Mouse (Mus musculus) intestine, embryonic 15.5 days (tissue): ENCODE measurements around the gene Gnb2. TPM values are rescaled to one million over a fixed set of nuclear protein-coding genes. Genes with fewer than 3 reads are reported as not detected.

Experiments
- ATAC-seq: fragments of 200-750 bp; cut with Nextera tagmentation; 2 replicates; pipeline ENCODE4 v1.8.0; 2017; ENCODE audit warnings: moderate TSS enrichment, moderate library complexity
- H3K27ac ChIP-seq: fragments of 300-500 bp; sonication (generic); 2 replicates; pipeline ENCODE4 v1.5.1; 2015; ENCODE audit warnings: mild to moderate bottlenecking, inconsistent platforms
- H3K27me3 ChIP-seq: fragments of 300-500 bp; sonication (generic); replicated peaks from 2 replicates; pipeline ENCODE4 v1.6.1; 2015; ENCODE audit warnings: inconsistent platforms
- H3K36me3 ChIP-seq: fragments of 300-500 bp; sonication (generic); 2 replicates; pipeline ENCODE4 v1.6.1; 2015; ENCODE audit warnings: inconsistent platforms
- H3K4me1 ChIP-seq: fragments of 300-500 bp; sonication (generic); replicated peaks from 2 replicates; pipeline ENCODE4 v1.6.1; 2015; ENCODE audit warnings: inconsistent platforms
- H3K4me2 ChIP-seq: fragments of 300-500 bp; sonication (generic); replicated peaks from 2 replicates; pipeline ENCODE4 v1.6.1; 2015; ENCODE audit warnings: mild to moderate bottlenecking, inconsistent platforms
- H3K4me3 ChIP-seq: fragments of 300-500 bp; sonication (generic); replicated peaks from 2 replicates; pipeline ENCODE4 v1.5.1; 2015; ENCODE audit warnings: inconsistent platforms
- H3K9ac ChIP-seq: fragments of 300-500 bp; sonication (generic); 2 replicates; pipeline ENCODE4 v1.6.1; 2015; ENCODE audit warnings: inconsistent platforms
- H3K9me3 ChIP-seq: fragments of 300-500 bp; sonication (generic); 2 replicates; pipeline ENCODE4 v1.6.1; 2016; ENCODE audit warnings: inconsistent platforms
- WGBS: fragments of 180-500 bp; shearing (Covaris S2); methylation state at CpG from one replicate; pipeline ENCODE4 v1.1.7; 2015; 5-methylcytosine and 5-hydroxymethylcytosine counted together
- polyA plus RNA-seq: library from polyadenylated mRNA; unstranded; fragments of >200 nt; fragmentation: Nextera tagmentation; extraction: Ambion mirVana; gene quantifications from 2 replicates; pipeline ENCODE4 v1.2.1, GENCODE M21; 2015

Gnb2 gene
- polyA plus RNA-seq, 1 experiment from 2014 or later: 341 TPM

DNA sequence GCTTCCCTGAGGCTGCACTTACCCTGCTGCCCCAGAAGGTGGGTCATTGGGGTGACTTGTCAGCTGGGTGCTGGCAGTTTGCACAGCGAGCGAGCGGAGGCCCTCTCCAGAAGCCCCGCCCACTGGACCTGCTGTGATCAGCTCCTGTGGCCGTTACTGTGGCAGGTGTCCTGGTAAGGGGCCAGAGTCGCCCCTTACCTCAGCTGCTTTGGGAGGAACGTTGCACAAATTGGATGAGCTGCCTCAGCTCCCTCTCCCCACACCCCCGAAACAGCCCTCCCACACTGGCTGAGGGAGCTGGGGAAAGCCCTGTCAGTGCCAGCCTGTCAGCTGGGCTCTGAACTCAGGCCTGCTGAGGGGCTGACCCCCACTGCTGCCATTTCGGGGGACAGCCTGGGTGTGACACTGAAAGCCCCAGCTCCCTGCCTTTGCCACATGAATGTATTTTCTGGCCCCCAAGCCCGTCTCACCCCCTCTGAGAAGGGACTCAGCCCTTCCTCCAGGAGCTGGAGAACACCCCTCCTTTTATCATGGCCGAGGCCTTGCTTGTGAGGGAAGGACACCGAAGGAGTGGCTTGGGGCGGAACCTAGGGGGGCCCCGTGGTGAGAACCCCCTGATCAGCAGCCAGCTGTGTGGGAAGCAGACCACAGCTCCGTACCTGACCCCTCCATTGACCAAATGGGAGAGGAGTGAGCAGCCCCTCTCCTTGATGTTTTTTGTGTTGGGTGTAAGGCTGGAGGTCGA, 6.9 kb downstream of the Gnb2 start:
- Histone ChIP-seq H3K27ac (peak overlapping the region; percentile 44; the same call in 1 of the 2 replicates), H3K4me2 (no peak overlapping the region), H3K9ac (no peak overlapping the region), H3K4me3 (no peak overlapping the region), H3K4me1 (peaks cover 34% of the 10 kb centered on the region), H3K9me3 (no peaks in the 10 kb centered on the region), H3K27me3 (no peaks in the 10 kb centered on the region), H3K36me3 (peaks cover 69% of the 10 kb centered on the region)
- 49% methylated on average over 16 of the region's 16 CpGs for WGBS
- ATAC-seq: peak; percentile 21; the same call in 1 of the 2 replicates

DNA sequence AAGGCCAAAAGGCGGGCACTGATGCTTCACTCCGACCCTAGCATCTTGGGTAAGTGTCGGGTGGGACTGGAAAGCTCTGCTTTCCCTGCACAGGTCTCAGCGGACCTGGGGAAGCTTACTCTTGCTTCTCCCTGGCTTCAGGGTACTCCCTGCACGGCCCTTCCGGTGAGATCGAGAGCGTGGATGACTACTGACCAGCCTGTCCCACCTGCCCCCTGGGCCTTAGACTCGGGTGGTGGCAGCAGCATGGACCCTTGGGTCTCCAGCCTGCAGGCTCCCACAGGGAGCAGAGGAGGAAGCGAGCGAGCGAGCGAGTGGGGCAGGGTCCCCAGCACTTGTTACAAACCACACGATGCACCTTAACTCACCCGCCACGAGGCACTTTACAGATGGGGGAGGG, 7.8 kb downstream of the Gnb2 start:
- no peak overlapping the region for H3K4me3 ChIP-seq
- H3K27ac ChIP-seq: no peak overlapping the region
- H3K36me3 ChIP-seq: peaks cover 76% of the 10 kb centered on the region
- no peaks in the 10 kb centered on the region for H3K27me3 ChIP-seq
- H3K4me1 ChIP-seq: peaks cover 30% of the 10 kb centered on the region
- no peaks in the 10 kb centered on the region for H3K9me3 ChIP-seq
- 69% methylated on average over 16 of the region's 16 CpGs for WGBS
- no peak for ATAC-seq
- no peak overlapping the region for H3K4me2 ChIP-seq
- H3K9ac ChIP-seq: no peak overlapping the region

DNA sequence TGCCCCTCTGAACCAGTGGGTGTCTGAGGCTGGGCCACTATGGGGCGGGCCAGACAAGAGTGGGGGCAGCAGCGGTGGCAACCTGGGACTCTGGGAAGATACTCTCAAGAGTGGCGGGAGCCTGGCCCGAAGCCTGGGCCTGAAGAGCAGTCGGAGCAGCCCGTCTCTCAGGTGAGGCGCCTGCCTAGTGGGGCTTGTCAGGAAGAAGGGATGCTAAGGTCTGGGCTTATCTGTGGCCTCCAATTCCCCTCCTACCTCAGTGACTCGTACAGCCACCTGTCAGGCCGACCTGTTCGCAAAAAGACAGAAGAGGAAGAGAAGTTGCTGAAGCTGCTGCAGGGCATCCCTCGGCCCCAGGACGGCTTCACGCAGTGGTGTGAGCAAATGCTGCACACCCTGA, 8.6 kb downstream of the Gnb2 start:
- H3K4me1 ChIP-seq: peaks cover 23% of the 10 kb centered on the region; the same call in 1 of the 2 replicates
- no peak overlapping the region for H3K4me3 ChIP-seq
- no peak overlapping the region for H3K27ac ChIP-seq
- H3K4me2 ChIP-seq: no peak overlapping the region
- 84% methylated on average over 13 of the region's 13 CpGs for WGBS
- no peak overlapping the region for H3K9ac ChIP-seq
- H3K9me3 ChIP-seq: no peaks in the 10 kb centered on the region
- no peaks in the 10 kb centered on the region for H3K27me3 ChIP-seq
- ATAC-seq: no peak
- peaks cover 82% of the 10 kb centered on the region for H3K36me3 ChIP-seq

DNA sequence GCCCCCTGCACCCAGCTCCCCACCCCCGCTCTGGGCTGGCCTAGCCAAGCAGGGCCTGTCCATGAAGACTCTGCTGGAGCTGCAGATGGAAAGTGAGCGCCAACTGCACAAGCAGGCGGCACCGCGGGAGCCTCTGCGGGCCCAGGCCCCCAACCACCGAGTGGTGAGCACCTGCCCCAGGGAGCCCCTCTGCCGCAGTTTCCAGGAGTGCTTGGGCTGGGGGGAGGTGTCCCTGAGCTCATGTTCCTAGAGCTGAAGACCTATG, 9.1 kb downstream of the Gnb2 start:
- ATAC-seq: no peak
- no peak overlapping the region for H3K27ac ChIP-seq
- 88% methylated on average over 8 of the region's 8 CpGs for WGBS

DNA sequence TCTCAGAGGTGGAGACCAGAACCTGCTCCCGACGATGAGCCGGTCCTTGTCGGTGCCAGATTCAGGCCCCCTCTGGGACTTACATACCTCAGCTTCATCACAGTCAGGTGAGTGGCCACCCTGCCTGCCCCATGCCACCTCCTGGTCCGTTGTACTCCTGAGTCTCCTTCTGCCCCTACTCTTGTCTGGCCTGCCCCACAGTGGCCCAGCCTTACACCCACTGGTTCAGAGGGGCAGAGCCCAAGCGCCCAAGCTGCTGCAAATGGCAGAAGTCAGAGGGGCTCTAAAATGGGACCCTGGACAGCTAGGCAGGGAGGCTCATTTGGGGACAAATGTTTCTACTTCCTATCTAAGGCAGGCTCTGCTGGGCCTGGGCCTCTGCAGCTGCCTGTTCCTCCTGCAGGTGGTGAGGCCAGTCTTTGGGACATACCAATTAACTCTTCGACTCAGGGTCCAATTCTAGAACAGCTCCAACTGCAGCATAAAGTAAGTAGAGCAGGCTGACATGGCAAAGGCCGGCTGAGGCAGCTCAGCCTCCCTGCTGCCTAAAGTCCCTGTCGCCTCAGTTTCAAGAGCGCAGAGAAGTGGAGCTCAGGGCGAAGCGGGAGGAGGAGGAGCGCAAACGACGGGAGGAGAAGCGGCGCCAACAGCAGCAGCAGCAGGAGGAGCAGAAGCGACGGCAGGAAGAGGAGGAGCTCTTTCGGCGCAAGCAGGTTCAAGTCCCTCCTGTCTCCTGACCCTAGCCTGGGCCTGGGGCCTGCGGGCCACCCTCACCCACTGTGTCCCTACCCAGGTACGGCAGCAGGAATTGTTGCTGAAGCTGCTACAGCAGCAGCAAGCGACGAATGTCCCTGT, 9.7 kb downstream of the Gnb2 start:
- H3K27me3 ChIP-seq: no peaks in the 10 kb centered on the region
- 82% methylated on average over 25 of the region's 25 CpGs for WGBS
- no peaks in the 10 kb centered on the region for H3K9me3 ChIP-seq
- no peak overlapping the region for H3K9ac ChIP-seq
- no peak for ATAC-seq
- no peak overlapping the region for H3K27ac ChIP-seq
- no peak overlapping the region for H3K4me3 ChIP-seq
- no peak overlapping the region for H3K4me2 ChIP-seq
- H3K36me3 ChIP-seq: peaks cover 82% of the 10 kb centered on the region
- H3K4me1 ChIP-seq: peaks cover 20% of the 10 kb centered on the region; the same call in 1 of the 2 replicates

More for the DNA sequence above, 9.1 kb downstream of the Gnb2 start:
- Histone ChIP-seq H3K27me3 (no peaks in the 10 kb centered on the region), H3K9ac (no peak overlapping the region), H3K9me3 (no peaks in the 10 kb centered on the region), H3K4me3 (no peak overlapping the region), H3K4me1 (peaks cover 20% of the 10 kb centered on the region; the same call in 1 of the 2 replicates), H3K4me2 (no peak overlapping the region), H3K36me3 (peaks cover 82% of the 10 kb centered on the region)

DNA sequence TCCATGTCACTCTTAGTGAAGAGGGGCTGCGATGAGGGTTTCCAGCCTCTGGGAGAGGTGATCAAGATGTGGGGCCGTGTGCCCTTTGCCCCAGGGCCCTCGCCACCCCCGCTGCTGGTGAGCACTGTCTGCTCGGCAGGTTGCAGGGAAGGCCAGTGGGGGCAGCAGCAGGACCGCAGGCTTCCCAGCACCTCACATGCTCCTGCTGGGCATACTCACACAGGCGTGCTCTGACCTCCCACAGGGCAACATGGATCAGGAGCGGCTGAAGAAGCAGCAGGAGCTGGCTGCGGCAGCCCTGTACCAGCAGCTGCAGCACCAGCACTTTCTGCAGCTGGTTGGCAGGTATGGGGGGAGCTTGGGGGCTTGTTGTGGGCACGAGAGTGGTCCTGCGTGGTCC, 10.6 kb downstream of the Gnb2 start:
- H3K27me3 ChIP-seq: no peaks in the 10 kb centered on the region
- no peak overlapping the region for H3K4me3 ChIP-seq
- H3K36me3 ChIP-seq: peaks cover 73% of the 10 kb centered on the region
- H3K9me3 ChIP-seq: no peaks in the 10 kb centered on the region
- H3K9ac ChIP-seq: no peak overlapping the region
- ATAC-seq: no peak
- 81% methylated on average over 11 of the region's 11 CpGs for WGBS
- peaks cover 17% of the 10 kb centered on the region; the same call in 1 of the 2 replicates for H3K4me1 ChIP-seq
- H3K27ac ChIP-seq: no peak overlapping the region
- no peak overlapping the region for H3K4me2 ChIP-seq

DNA sequence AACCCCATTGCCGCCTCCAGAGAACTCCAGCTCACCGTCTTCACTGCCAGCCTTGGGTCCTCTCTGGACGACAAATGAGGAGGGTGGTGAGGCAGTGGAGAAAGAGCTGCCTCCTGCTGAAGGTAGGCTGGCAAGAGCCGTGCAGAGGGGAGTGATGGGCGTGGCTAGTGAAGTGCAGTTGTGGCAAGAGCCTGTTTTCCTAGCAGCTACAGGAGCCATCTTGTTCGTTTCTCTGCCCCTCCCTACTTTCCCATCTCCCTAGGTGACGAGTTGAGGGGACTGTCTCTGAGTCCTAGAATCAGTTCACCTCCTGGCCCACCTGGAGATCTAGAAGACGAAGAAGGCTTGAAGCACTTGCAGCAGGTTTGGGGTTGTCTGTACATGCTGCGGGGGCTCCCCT, 11.4 kb downstream of the Gnb2 start:
- 72% methylated on average over 9 of the region's 9 CpGs for WGBS
- Histone ChIP-seq H3K4me3 (no peak overlapping the region), H3K4me2 (no peak overlapping the region), H3K27me3 (no peaks in the 10 kb centered on the region), H3K9me3 (no peaks in the 10 kb centered on the region), H3K36me3 (peaks cover 72% of the 10 kb centered on the region), H3K4me1 (peaks cover 13% of the 10 kb centered on the region; the same call in 1 of the 2 replicates), H3K27ac (no peak overlapping the region), H3K9ac (no peak overlapping the region)
- ATAC-seq: no peak

DNA sequence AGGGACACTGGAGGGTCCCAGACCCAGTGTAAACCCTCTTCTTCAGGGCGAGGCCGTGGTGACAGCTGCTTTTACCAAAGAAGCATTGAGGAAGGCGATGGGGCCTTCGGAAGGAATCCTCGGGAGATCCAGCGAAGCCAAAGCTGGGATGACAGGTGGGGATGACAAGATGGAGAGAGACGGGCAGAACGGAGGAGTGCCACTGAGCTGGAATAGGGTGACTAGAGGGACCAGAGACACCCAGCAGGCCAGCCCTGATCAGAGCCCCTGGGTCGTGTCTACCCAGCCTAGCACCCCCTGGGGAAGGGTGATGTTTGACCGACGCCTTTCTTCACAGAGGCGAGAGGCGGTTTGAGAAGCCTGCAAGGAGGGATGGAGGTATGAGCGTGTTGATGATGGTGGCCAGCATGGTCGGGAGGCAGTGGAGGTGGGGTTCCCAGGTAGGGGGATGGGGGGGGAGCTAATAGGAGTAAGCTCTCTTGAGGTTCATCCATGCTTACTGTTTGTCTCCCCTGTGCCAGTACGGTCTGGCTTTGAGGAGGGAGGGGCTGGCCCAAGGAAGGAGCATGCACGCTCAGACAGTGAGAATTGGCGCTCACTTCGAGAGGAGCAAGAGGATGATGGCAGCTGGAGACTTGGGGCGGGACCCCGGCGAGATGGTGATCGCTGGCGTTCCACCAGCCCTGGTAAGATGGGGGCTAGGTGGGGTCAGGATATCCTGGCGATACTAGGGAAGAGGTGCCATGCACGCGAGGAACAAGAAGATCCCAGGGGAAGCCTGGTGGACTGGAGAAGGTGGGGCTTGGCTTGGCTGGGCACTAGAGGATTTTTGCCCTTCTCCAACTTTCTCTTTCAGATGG, 13.4 kb downstream of the Gnb2 start:
- ATAC-seq: no peak
- WGBS: 90% methylated on average over 27 of the region's 27 CpGs
- Histone ChIP-seq H3K4me3 (no peak overlapping the region), H3K4me1 (no peaks in the 10 kb centered on the region), H3K9me3 (no peaks in the 10 kb centered on the region), H3K27ac (no peak overlapping the region), H3K4me2 (no peak overlapping the region), H3K27me3 (no peaks in the 10 kb centered on the region), H3K9ac (no peak overlapping the region), H3K36me3 (peaks cover 62% of the 10 kb centered on the region)

DNA sequence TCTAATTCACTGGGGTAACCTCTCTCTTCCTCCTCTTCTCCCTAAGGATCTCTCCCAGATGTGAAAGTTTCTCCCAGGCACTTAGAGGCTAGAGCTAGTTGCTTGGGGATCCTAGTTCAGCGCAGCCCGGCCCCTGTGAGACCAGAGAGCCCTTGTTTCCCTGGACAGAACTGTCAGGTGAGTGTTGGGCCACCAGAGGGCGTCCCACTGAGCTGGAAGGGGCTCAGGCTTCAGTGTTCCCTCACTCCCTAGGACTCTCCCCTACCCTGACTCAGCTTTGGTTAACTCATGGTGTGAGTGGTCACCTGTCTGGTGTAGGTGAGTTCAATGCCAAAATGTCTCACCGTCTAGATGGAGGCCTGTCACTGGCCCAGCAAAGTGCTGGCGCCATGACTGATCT, 14.9 kb downstream of the Gnb2 start, which contains the start of gene Gigyf1:
Gene Gigyf1 (plus strand): TSS at position 113 of the 400 bp plus-strand sequence.
- WGBS: 74% methylated on average over 5 of the region's 5 CpGs
- H3K4me1 ChIP-seq: 0 out of 2 replicates have a peak, but pooled peaks cover 3% of the 10 kb centered on the region
- H3K9ac ChIP-seq: no peak within 1 kb of the TSS
- no peaks in the 10 kb centered on the region for H3K9me3 ChIP-seq
- no peak within 1 kb of the TSS for H3K27ac ChIP-seq
- no peak within 1 kb of the TSS for H3K4me2 ChIP-seq
- no peaks in the 10 kb centered on the region for H3K27me3 ChIP-seq
- H3K4me3 ChIP-seq: no peak within 1 kb of the TSS
- ATAC-seq: no peak
- H3K36me3 ChIP-seq: peaks cover 52% of the 10 kb centered on the region

DNA sequence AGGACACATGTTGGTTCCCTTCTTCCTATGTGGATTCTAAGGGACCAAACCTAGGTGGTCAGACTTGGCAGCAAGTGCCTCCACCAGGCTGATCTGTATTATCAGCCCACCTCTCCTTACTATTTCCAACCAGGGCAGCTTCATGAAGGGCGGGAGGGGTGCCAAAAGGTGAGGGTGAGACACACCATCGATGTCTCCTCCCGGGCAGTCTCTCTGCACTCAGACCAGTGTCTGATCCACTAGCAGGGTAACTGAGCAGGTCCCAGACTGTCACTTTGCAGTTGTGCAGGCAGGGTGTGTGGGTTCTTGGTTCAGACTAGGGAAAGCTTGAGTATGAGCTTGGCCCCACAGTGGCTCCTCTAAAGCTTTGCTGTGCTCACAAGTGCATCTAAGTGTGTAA, 18.5 kb downstream of the Gnb2 start:
- H3K4me1 ChIP-seq: peaks cover 23% of the 10 kb centered on the region
- H3K9me3 ChIP-seq: no peaks in the 10 kb centered on the region
- H3K4me2 ChIP-seq: no peak overlapping the region
- 90% methylated on average over 3 of the region's 3 CpGs for WGBS
- ATAC-seq: no peak
- H3K27me3 ChIP-seq: no peaks in the 10 kb centered on the region
- H3K36me3 ChIP-seq: peaks cover 24% of the 10 kb centered on the region
- no peak overlapping the region for H3K27ac ChIP-seq
- H3K9ac ChIP-seq: peak overlapping the region; percentile 1; the same call in 1 of the 2 replicates
- H3K4me3 ChIP-seq: no peak overlapping the region

DNA sequence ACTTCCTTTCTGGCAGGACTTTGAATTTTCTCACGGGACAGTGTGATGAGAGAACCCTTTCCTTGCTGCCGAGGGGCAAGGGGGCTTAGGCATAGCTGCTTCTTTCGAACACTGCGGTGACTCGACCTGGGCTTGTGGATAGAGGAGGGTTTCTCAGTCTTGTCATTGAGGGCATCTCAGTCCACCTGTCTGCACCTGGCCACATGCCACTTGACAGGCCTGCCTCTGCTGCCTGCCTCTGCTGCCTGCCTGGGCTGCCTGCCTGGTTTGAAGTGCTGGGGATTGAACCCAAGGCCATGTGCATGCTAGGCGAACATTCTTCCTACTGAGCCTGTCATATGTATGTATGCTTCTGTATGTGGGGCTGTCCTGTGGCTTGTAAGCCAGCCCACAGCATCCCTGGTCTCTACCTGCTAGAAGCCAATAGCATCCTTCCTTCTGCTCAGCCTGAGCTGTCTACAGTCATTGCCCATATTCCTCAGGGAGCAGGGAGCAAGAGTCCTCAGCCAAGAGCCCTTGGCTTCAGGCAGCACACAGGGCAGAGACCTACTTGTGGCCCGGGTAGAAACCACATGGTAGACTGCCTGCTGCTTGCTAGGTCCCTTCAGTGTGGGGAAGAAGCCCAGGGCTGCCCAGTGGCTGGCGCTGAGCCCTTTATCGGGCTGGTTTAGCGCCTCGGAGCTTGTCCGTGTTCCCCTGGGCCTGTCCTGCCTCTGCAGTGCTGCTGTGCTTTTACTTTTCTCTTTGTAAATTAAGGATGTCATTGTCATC, 19.2 kb downstream of the Gnb2 start:
- peaks cover 24% of the 10 kb centered on the region for H3K4me1 ChIP-seq
- ATAC-seq: no peak
- H3K4me2 ChIP-seq: no peak overlapping the region
- H3K27ac ChIP-seq: no peak overlapping the region
- H3K4me3 ChIP-seq: no peak overlapping the region
- no peaks in the 10 kb centered on the region for H3K9me3 ChIP-seq
- H3K27me3 ChIP-seq: no peaks in the 10 kb centered on the region
- 84% methylated on average over 12 of the region's 12 CpGs for WGBS
- peaks cover 18% of the 10 kb centered on the region for H3K36me3 ChIP-seq
- no peak overlapping the region for H3K9ac ChIP-seq
